Mouse (Mus musculus) heart, postnatal 0 days (tissue): ENCODE results near the gene Olfr707. TPM values are rescaled to one million over a fixed set of nuclear protein-coding genes. Genes with fewer than 3 reads are reported as not detected.
"Not testable (repeated sequence)": the region's sequence is repeated elsewhere in the genome, so short reads cannot be mapped to it uniquely, and the experiment has no call there.

Experiments
- ATAC-seq: fragments of 200-750 bp; cut with Nextera tagmentation; 2 replicates; pipeline ENCODE4 v1.8.0; 2017; ENCODE audit warnings: low read depth, moderate number of reproducible peaks, moderate library complexity; ENCODE audit not compliant: insufficient read depth
- DNase-seq: peaks from one replicate; pipeline ENCODE4 v3.0.0-alpha.2; 2016; ENCODE audit warnings: low spot score
- H3K27ac ChIP-seq: fragments of 300-500 bp; sonication (generic); 2 replicates; pipeline ENCODE4 v1.5.1; 2014; ENCODE audit warnings: low read depth, mild to moderate bottlenecking
- H3K27me3 ChIP-seq: fragments of 300-500 bp; sonication (generic); 2 replicates; pipeline ENCODE4 v1.6.1; 2014; ENCODE audit warnings: low read length, mixed read lengths; ENCODE audit not compliant: control insufficient read depth, insufficient read depth
- H3K36me3 ChIP-seq: fragments of 300-500 bp; sonication (generic); replicated peaks from 2 replicates; pipeline ENCODE4 v1.6.1; 2014; ENCODE audit warnings: low read length, mixed read lengths; ENCODE audit not compliant: control insufficient read depth, insufficient read depth
- H3K4me1 ChIP-seq: fragments of 300-500 bp; sonication (generic); 2 replicates; pipeline ENCODE4 v1.6.1; 2014; ENCODE audit warnings: antibody characterized with exemption; ENCODE audit not compliant: control insufficient read depth, insufficient read depth
- H3K4me2 ChIP-seq: fragments of 300-500 bp; sonication (generic); 2 replicates; pipeline ENCODE4 v1.6.1; 2014; ENCODE audit warnings: low read depth, mild to moderate bottlenecking, low read length, moderate library complexity
- H3K4me3 ChIP-seq: fragments of 300-500 bp; sonication (generic); 2 replicates; pipeline ENCODE4 v1.5.1; 2014; ENCODE audit warnings: low read depth, low read length
- H3K9ac ChIP-seq: fragments of 300-500 bp; sonication (generic); replicated peaks from 2 replicates; pipeline ENCODE4 v1.6.1; 2014; ENCODE audit warnings: low read depth, low read length, mixed read lengths
- H3K9me3 ChIP-seq: fragments of 300-500 bp; sonication (generic); replicated peaks from 2 replicates; pipeline ENCODE4 v1.6.1; 2016; ENCODE audit warnings: low read length; ENCODE audit not compliant: control insufficient read depth
- CTCF ChIP-seq: IDR thresholded peaks from 2 replicates; pipeline ENCODE4 v1.5.1; 2016; ENCODE audit warnings: antibody characterized with exemption, control low read depth, low read depth
- EP300 ChIP-seq: IDR thresholded peaks from 2 replicates; pipeline ENCODE4 v1.6.1; 2016; ENCODE audit warnings: antibody characterized with exemption, low read depth
- WGBS: fragments of 180-500 bp; shearing (Covaris S2); extraction: QIAGEN DNeasy Blood & Tissue Kit; methylation state at CpG from one replicate; pipeline ENCODE4 v1.1.7; 2014; 5-methylcytosine and 5-hydroxymethylcytosine counted together
- polyA plus RNA-seq: library from polyadenylated mRNA; unstranded; fragments of >200 nt; fragmentation: Nextera tagmentation; extraction: Ambion mirVana; gene quantifications from 2 replicates; pipeline ENCODE4 v1.2.1, GENCODE M21; 2015
- total RNA-seq: library from RNA; depleted of rRNA; stranded (reverse); fragments of >200 nt; gene quantifications from 2 replicates; pipeline ENCODE4 v1.2.3, GENCODE M21; 2014; ENCODE audit warnings: low replicate concordance; rRNA removed

Olfr707 gene
- total RNA-seq (not detected in 2 replicates), polyA plus RNA-seq (not detected in 2 replicates)

- H3K9me3 ChIP-seq, H3K27ac ChIP-seq, H3K4me1 ChIP-seq, ATAC-seq, H3K36me3 ChIP-seq, H3K4me2 ChIP-seq, H3K9ac ChIP-seq, H3K27me3 ChIP-seq, H3K4me3 ChIP-seq, DNase-seq: not testable (repeated sequence)
- 71% methylated on average over 3 of the region's 3 CpGs for WGBS
These were observed at the start of gene Olfr707 for GRCm38 (mm10) chr7:106901141-106901540. Olfr707 (minus strand) TSS chr7:106901241.

- ATAC-seq: no peak
- Histone ChIP-seq H3K27me3 (no peaks in the 10 kb centered on the region), H3K4me2 (no peak within 1 kb of the TSS), H3K9me3 (no peaks in the 10 kb centered on the region), H3K9ac (no peak within 1 kb of the TSS), H3K36me3 (no peaks in the 10 kb centered on the region), H3K27ac (no peak within 1 kb of the TSS), H3K4me1 (no peaks in the 10 kb centered on the region), H3K4me3 (no peak within 1 kb of the TSS)
- 64% methylated on average over 3 of the region's 3 CpGs for WGBS
- no peak for TF ChIP-seq CTCF
- no peak for TF ChIP-seq EP300
- DNase-seq: no peak
These were observed 47.2 kb upstream of the Olfr707 start, which contains the start of gene Olfr710 for GRCm38 (mm10) chr7:106948212-106948611. Olfr710 (minus strand) TSS chr7:106948312.

GRCm38 (mm10) chr7:106932119-106932518, 31.1 kb upstream of the Olfr707 start, which contains the start of gene Olfr709-ps1:
Olfr709-ps1 (minus strand) TSS chr7:106932219.
- TF ChIP-seq EP300 (no peak), CTCF (no peak)
- H3K36me3 ChIP-seq: no peaks in the 10 kb centered on the region
- ATAC-seq (no peak), DNase-seq (no peak)
- no peak within 1 kb of the TSS for H3K9ac ChIP-seq
- H3K4me3 ChIP-seq: no peak within 1 kb of the TSS
- H3K4me2 ChIP-seq: no peak within 1 kb of the TSS
- no peaks in the 10 kb centered on the region for H3K9me3 ChIP-seq
- no peaks in the 10 kb centered on the region for H3K27me3 ChIP-seq
- no peak within 1 kb of the TSS for H3K27ac ChIP-seq
- H3K4me1 ChIP-seq: no peaks in the 10 kb centered on the region

- DNase-seq, H3K27me3 ChIP-seq, H3K27ac ChIP-seq, H3K4me3 ChIP-seq, H3K4me2 ChIP-seq, H3K9me3 ChIP-seq, H3K4me1 ChIP-seq, ATAC-seq, H3K9ac ChIP-seq, H3K36me3 ChIP-seq: not testable (repeated sequence)
- WGBS: 53% methylated on average over 2 of the region's 7 CpGs
These were observed 19.9 kb upstream of the Olfr707 start for GRCm38 (mm10) chr7:106920961-106921360.

GRCm38 (mm10) chr7:106907676-106908075, 6.6 kb upstream of the Olfr707 start, which contains the start of gene Olfr1532-ps1:
Olfr1532-ps1 (plus strand) TSS chr7:106908001.
- TF ChIP-seq EP300: no peak
- TF ChIP-seq CTCF: no peak
- ATAC-seq (no peak), DNase-seq (no peak)
- Histone ChIP-seq H3K4me1 (no peaks in the 10 kb centered on the region), H3K4me3 (no peak within 1 kb of the TSS), H3K36me3 (no peaks in the 10 kb centered on the region), H3K9ac (no peak within 1 kb of the TSS), H3K27ac (no peak within 1 kb of the TSS), H3K27me3 (no peaks in the 10 kb centered on the region), H3K4me2 (no peak within 1 kb of the TSS), H3K9me3 (no peaks in the 10 kb centered on the region)
- WGBS: 35% methylated on average over 2 of the region's 2 CpGs

GRCm38 (mm10) chr7:106888062-106888461, 13.0 kb downstream of the Olfr707 start, which contains the start of gene Olfr706:
Olfr706 (minus strand) TSS chr7:106888162.
- Histone ChIP-seq H3K9ac (no peak within 1 kb of the TSS), H3K4me1 (no peaks in the 10 kb centered on the region), H3K9me3 (no peaks in the 10 kb centered on the region), H3K27ac (no peak within 1 kb of the TSS), H3K4me2 (no peak within 1 kb of the TSS), H3K27me3 (no peaks in the 10 kb centered on the region), H3K4me3 (no peak within 1 kb of the TSS), H3K36me3 (no peaks in the 10 kb centered on the region)
- TF ChIP-seq CTCF: no peak
- TF ChIP-seq EP300: no peak
- no peak for ATAC-seq
- no peak for DNase-seq
- 68% methylated on average over 2 of the region's 2 CpGs for WGBS
